Mouse (Mus musculus): Measurements from ENCODE around the gene Bpifb2. TPM values are rescaled to one million over a fixed set of nuclear protein-coding genes. Genes with fewer than 3 reads are reported as not detected.

Bpifb2 gene
- polyA plus RNA-seq, 1 experiment from 2014 or later: not detected

DNA sequence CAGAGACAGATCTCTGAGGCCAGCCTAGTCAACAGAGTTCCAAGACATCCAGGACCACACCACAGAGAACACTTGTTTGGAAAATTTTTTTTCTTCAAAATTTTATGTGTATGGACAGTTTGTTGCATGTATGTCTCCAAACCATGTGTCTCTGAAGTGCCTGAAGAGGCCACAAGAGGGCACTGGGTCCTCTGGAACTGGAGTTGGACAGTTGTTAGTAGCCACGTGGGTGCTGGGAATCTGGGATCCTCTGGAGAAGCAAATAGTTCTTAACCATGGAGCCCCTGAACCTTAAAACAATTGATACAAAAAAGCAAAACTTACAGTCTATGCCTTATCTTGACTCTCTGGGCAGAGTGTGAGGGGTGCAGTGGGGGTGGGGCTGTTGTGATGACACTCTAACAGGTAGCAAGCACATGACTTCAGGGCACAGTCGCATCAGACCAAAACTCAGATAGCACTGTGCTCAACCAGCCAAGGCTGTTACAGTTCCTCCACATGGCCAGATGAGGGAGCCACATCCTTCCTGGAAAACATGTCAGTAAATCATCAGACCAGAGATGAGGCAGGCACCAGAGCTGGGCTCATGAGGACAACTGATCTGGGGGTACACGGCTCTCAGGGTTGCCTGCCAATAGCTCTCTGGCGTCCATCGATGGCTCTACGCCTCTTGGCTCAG is 24.4 kb upstream of the Bpifb2 start:
- 0 out of 2 replicates have a peak, but pooled peaks have one; percentile 41 for TF ChIP-seq CTCF (IDR thresholded peaks at IDR 0.05; ENCODE audit: low read depth)
- Histone ChIP-seq H3K9ac (no peak overlapping the region), H3K9me3 (ENCODE audit: low read depth, low read length) (no peaks in the 10 kb centered on the region), H3K4me3 (ENCODE audit: low read depth, low read length) (no peak overlapping the region), H3K27ac (ENCODE audit: low read depth) (no peak overlapping the region), H3K4me2 (no peak overlapping the region), H3K4me1 (ENCODE audit: insufficient read depth) (no peaks in the 10 kb centered on the region), H3K27me3 (ENCODE audit: insufficient read depth, low read length) (no peaks in the 10 kb centered on the region), H3K36me3 (ENCODE audit: insufficient read depth) (no peaks in the 10 kb centered on the region)
- DNase-seq (peak; percentile 6), ATAC-seq (ENCODE audit: insufficient read depth) (no peak)
- WGBS: 82% methylated on average over 6 of the region's 6 CpGs

DNA sequence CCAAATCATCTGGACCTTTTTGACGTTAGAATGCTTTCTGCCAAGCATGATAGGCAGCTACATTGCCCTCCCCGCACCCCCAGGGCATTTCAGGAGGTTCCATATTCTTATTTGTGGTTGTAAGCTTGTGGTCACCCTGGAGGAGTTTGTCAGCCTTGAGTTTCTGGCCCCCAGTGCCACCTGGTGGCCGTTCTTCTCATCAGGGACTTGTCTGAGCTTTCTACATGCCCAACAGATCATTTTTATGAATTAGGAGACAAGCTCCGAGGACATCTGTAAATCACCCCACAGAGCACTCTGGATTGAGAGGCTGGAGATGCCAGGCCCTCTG is 23.9 kb upstream of the Bpifb2 start:
- 39% methylated on average over 4 of the region's 4 CpGs for WGBS
- H3K9me3 ChIP-seq (ENCODE audit: low read depth, low read length): no peaks in the 10 kb centered on the region
- DNase-seq: peak; percentile 72
- H3K9ac ChIP-seq: no peak overlapping the region
- TF ChIP-seq CTCF (IDR thresholded peaks at IDR 0.05; ENCODE audit: low read depth): peak; percentile 65
- no peaks in the 10 kb centered on the region for H3K36me3 ChIP-seq (ENCODE audit: insufficient read depth)
- H3K27ac ChIP-seq (ENCODE audit: low read depth): no peak overlapping the region
- H3K4me2 ChIP-seq: no peak overlapping the region
- no peaks in the 10 kb centered on the region for H3K4me1 ChIP-seq (ENCODE audit: insufficient read depth)
- H3K27me3 ChIP-seq (ENCODE audit: insufficient read depth, low read length): no peaks in the 10 kb centered on the region
- no peak for ATAC-seq (ENCODE audit: insufficient read depth)
- no peak overlapping the region for H3K4me3 ChIP-seq (ENCODE audit: low read depth, low read length)

DNA sequence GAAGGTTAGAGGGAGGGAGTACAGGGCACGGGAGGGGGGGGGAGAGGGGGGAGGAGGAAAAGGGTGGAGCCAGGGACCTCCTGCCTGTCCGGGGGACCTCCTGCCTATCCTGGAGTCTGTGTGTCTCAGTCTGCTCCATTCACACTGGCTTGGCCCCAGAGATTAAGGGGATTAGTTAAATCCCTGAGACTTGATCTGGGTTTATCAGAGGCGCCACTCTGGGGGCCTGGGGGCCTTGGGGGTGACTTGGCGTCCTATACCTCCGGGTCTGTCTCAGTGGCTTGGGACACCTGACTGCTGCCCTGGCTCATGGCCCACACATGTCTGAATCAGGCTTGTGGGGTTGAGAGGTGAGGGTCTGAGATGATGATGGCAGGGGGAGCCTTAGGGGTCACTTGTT is 21.3 kb upstream of the Bpifb2 start:
- H3K4me1 ChIP-seq (ENCODE audit: insufficient read depth): no peaks in the 10 kb centered on the region
- H3K27me3 ChIP-seq (ENCODE audit: insufficient read depth, low read length): no peaks in the 10 kb centered on the region
- WGBS: 5% methylated on average over 5 of the region's 5 CpGs
- H3K4me3 ChIP-seq (ENCODE audit: low read depth, low read length): no peak overlapping the region
- no peak overlapping the region for H3K9ac ChIP-seq
- TF ChIP-seq CTCF (IDR thresholded peaks at IDR 0.05; ENCODE audit: low read depth): no peak
- DNase-seq (no peak), ATAC-seq (ENCODE audit: insufficient read depth) (no peak)
- no peaks in the 10 kb centered on the region for H3K9me3 ChIP-seq (ENCODE audit: low read depth, low read length)
- H3K36me3 ChIP-seq (ENCODE audit: insufficient read depth): no peaks in the 10 kb centered on the region
- no peak overlapping the region for H3K27ac ChIP-seq (ENCODE audit: low read depth)
- no peak overlapping the region for H3K4me2 ChIP-seq

DNA sequence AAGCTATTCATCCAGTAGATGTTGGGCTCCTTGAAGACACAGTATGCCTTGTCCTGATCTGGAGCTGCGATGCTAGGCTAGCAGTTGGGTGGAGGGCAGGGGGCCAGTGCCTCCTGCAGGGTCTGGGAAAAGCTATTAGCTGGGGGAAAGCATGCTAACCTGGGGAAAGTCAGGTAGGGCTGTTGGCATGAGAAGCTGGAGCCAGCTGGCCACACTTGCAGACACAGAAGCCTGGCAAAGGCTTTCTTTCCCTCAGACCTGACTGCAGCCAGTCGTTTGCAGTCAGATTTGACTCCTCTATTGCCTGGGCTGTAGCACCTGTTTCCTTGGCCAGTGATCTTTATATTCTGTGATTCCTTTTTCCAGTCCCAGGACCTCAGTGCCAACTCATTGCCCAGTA is 15.3 kb upstream of the Bpifb2 start:
- H3K9ac ChIP-seq: no peak overlapping the region
- no peak overlapping the region for H3K27ac ChIP-seq (ENCODE audit: low read depth)
- H3K4me2 ChIP-seq: no peak overlapping the region
- TF ChIP-seq CTCF (IDR thresholded peaks at IDR 0.05; ENCODE audit: low read depth): no peak
- H3K4me1 ChIP-seq (ENCODE audit: insufficient read depth): no peaks in the 10 kb centered on the region
- no peaks in the 10 kb centered on the region for H3K36me3 ChIP-seq (ENCODE audit: insufficient read depth)
- H3K9me3 ChIP-seq (ENCODE audit: low read depth, low read length): no peaks in the 10 kb centered on the region
- H3K27me3 ChIP-seq (ENCODE audit: insufficient read depth, low read length): no peaks in the 10 kb centered on the region
- H3K4me3 ChIP-seq (ENCODE audit: low read depth, low read length): no peak overlapping the region
- WGBS: 84% methylated on average over 2 of the region's 2 CpGs
- no peak for ATAC-seq (ENCODE audit: insufficient read depth)
- no peak for DNase-seq

DNA sequence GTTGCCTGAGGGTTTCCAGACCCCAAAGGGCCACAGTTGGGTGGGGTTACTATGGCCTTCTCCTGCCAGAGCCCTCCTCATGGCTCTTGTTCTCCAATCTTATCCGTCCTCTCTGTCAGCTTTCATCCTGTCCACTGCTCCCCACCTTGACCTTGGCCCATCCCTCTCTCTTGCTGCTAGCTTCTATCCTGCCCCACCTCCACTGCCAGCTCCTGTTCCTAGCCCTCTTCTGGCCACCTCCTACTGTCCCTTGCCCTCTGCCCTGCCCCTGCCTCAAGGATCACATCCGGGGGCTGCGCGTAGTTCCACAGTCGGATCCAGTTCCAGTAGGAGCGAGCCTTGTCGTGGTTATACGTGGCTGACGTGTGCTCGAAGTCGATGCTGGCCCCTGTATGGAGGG is 14.5 kb upstream of the Bpifb2 start:
- no peak for ATAC-seq (ENCODE audit: insufficient read depth)
- H3K4me3 ChIP-seq (ENCODE audit: low read depth, low read length): no peak overlapping the region
- H3K9me3 ChIP-seq (ENCODE audit: low read depth, low read length): no peaks in the 10 kb centered on the region
- H3K9ac ChIP-seq: no peak overlapping the region
- no peak for TF ChIP-seq CTCF (IDR thresholded peaks at IDR 0.05; ENCODE audit: low read depth)
- 82% methylated on average over 11 of the region's 11 CpGs for WGBS
- no peaks in the 10 kb centered on the region for H3K36me3 ChIP-seq (ENCODE audit: insufficient read depth)
- no peak overlapping the region for H3K27ac ChIP-seq (ENCODE audit: low read depth)
- H3K27me3 ChIP-seq (ENCODE audit: insufficient read depth, low read length): no peaks in the 10 kb centered on the region
- no peaks in the 10 kb centered on the region for H3K4me1 ChIP-seq (ENCODE audit: insufficient read depth)
- H3K4me2 ChIP-seq: no peak overlapping the region
- DNase-seq: no peak

DNA sequence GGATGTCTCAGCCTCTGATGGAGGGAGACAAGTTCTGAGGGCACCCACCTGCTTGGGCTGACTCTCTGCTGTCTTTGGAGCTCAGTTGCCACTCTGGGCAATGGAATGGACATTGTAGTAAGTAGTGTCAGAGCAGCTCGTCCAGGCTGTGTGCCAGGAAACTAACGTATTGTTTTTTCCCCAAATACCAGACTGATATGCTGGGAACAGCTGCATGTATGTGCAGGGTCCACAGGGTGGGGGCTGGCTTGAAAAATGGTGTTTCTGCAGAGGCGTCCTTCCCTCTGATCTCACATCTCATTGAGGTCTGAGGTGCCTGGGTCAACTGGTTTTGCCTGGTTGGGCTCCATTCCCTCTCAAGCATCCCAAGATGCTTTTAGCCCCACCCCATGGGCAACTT is 14.1 kb upstream of the Bpifb2 start:
- TF ChIP-seq CTCF (IDR thresholded peaks at IDR 0.05; ENCODE audit: low read depth): no peak
- H3K36me3 ChIP-seq (ENCODE audit: insufficient read depth): no peaks in the 10 kb centered on the region
- ATAC-seq (ENCODE audit: insufficient read depth) (no peak), DNase-seq (peak; percentile 13)
- H3K27ac ChIP-seq (ENCODE audit: low read depth): no peak overlapping the region
- H3K4me3 ChIP-seq (ENCODE audit: low read depth, low read length): no peak overlapping the region
- H3K4me1 ChIP-seq (ENCODE audit: insufficient read depth): no peaks in the 10 kb centered on the region
- H3K9ac ChIP-seq: no peak overlapping the region
- H3K27me3 ChIP-seq (ENCODE audit: insufficient read depth, low read length): no peaks in the 10 kb centered on the region
- 25% methylated on average over 3 of the region's 3 CpGs for WGBS
- no peak overlapping the region for H3K4me2 ChIP-seq
- no peaks in the 10 kb centered on the region for H3K9me3 ChIP-seq (ENCODE audit: low read depth, low read length)

DNA sequence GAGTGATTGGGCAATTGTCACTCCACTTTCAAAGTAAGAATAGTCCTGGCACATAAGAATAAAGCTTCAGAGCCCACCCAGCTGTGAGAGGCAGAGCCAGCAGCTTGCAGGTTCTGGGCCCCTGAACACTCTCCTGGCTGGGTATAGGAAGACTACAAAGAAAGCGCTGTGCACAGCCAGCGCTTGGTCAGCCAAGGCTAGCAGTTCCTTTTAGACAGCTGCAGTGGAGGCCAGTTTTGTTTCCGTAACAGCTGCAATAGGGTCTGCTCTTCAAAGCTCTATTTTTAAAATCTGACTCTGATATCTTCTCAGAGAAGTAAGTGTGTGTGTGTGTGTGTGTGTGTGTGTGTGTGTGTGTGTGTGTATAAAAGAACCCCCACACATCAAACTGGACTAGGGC is 12.9 kb upstream of the Bpifb2 start:
- H3K27me3 ChIP-seq (ENCODE audit: insufficient read depth, low read length): no peaks in the 10 kb centered on the region
- ATAC-seq (ENCODE audit: insufficient read depth) (no peak), DNase-seq (no peak)
- H3K9ac ChIP-seq: no peak overlapping the region
- H3K4me3 ChIP-seq (ENCODE audit: low read depth, low read length): no peak overlapping the region
- WGBS: 74% methylated on average over 3 of the region's 3 CpGs
- no peak overlapping the region for H3K27ac ChIP-seq (ENCODE audit: low read depth)
- no peaks in the 10 kb centered on the region for H3K4me1 ChIP-seq (ENCODE audit: insufficient read depth)
- no peak overlapping the region for H3K4me2 ChIP-seq
- no peaks in the 10 kb centered on the region for H3K9me3 ChIP-seq (ENCODE audit: low read depth, low read length)
- TF ChIP-seq CTCF (IDR thresholded peaks at IDR 0.05; ENCODE audit: low read depth): no peak
- no peaks in the 10 kb centered on the region for H3K36me3 ChIP-seq (ENCODE audit: insufficient read depth)

DNA sequence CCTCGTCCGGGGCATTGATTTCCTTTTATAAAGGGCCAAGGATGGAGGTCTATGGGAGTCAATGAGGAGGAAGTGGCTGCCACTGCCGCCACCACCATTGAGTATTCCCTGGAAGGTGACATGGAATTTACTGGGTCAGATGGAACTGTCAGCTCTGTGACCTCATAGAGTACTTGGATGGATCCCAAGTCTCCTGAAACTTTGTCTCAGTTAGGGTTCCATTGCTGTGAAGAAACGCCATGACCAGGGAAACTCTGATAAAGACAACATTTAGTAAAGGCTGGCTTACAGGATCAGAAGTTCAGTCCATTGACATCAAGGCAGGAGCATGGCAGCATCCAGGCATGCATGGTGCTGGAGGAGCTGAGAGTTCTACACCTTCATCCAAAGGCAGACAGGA is 3.9 kb upstream of the Bpifb2 start, which contains the start of gene Sun5:
Gene Sun5 (minus strand): TSS at position 101 of the 400 bp plus-strand sequence.
- Histone ChIP-seq H3K4me1 (ENCODE audit: insufficient read depth) (no peaks in the 10 kb centered on the region), H3K27me3 (ENCODE audit: insufficient read depth, low read length) (no peaks in the 10 kb centered on the region), H3K36me3 (ENCODE audit: insufficient read depth) (no peaks in the 10 kb centered on the region), H3K27ac (ENCODE audit: low read depth) (no peak within 1 kb of the TSS), H3K9ac (no peak within 1 kb of the TSS), H3K4me3 (ENCODE audit: low read depth, low read length) (no peak within 1 kb of the TSS), H3K4me2 (no peak within 1 kb of the TSS), H3K9me3 (ENCODE audit: low read depth, low read length) (no peaks in the 10 kb centered on the region)
- no peak for TF ChIP-seq CTCF (IDR thresholded peaks at IDR 0.05; ENCODE audit: low read depth)
- DNase-seq (no peak), ATAC-seq (ENCODE audit: insufficient read depth) (no peak)
- WGBS: 81% methylated on average over 4 of the region's 4 CpGs
